Mouse (Mus musculus) spleen, adult 2 months (tissue): Measurements from ENCODE around the gene Xcr1.

Source experiments
- CTCF ChIP-seq: fragments of 200-500 bp; IDR thresholded peaks from 2 replicates; pipeline ENCODE4 v1.5.1; 2011; ENCODE audit warnings: mild to moderate bottlenecking, inconsistent platforms; ENCODE audit not compliant: insufficient read depth, insufficient read length, insufficient replicate concordance; ENCODE audit errors: extremely low read depth
- POLR2A ChIP-seq: fragments of 200-500 bp; IDR thresholded peaks from 2 replicates; pipeline ENCODE4 v1.6.1; 2011; ENCODE audit warnings: low read depth, low read length, inconsistent platforms

- no peak for TF ChIP-seq POLR2A
- TF ChIP-seq CTCF: no peak
Measured at GRCm38 (mm10) chr9:123808583-123808982, 53.2 kb downstream of the Xcr1 start.
